Mouse (Mus musculus) midbrain, embryonic 15.5 days (tissue): ENCODE data around the gene Dmap1. TPM values are rescaled to one million over a fixed set of nuclear protein-coding genes. Genes with fewer than 3 reads are reported as not detected.
A peak's percentile ranks its signal among the peaks of the same experiment; 100 is the strongest.

Source experiments
- ATAC-seq: fragments of 200-750 bp; cut with Nextera tagmentation; replicated peaks from 2 replicates; pipeline ENCODE4 v1.8.0; 2017; ENCODE audit warnings: moderate TSS enrichment
- H3K27ac ChIP-seq: fragments of 300-500 bp; sonication (generic); 2 replicates; pipeline ENCODE4 v1.5.1; 2015; ENCODE audit warnings: mild to moderate bottlenecking, inconsistent platforms
- H3K27me3 ChIP-seq: fragments of 300-500 bp; sonication (generic); replicated peaks from 2 replicates; pipeline ENCODE4 v1.6.1; 2015; ENCODE audit warnings: inconsistent platforms
- H3K36me3 ChIP-seq: fragments of 300-500 bp; sonication (generic); replicated peaks from 2 replicates; pipeline ENCODE4 v1.6.1; 2015; ENCODE audit warnings: inconsistent platforms
- H3K4me1 ChIP-seq: fragments of 300-500 bp; sonication (generic); 2 replicates; pipeline ENCODE4 v1.6.1; 2015; ENCODE audit warnings: inconsistent platforms
- H3K4me2 ChIP-seq: fragments of 300-500 bp; sonication (generic); 2 replicates; pipeline ENCODE4 v1.6.1; 2015; ENCODE audit warnings: inconsistent platforms, mild to moderate bottlenecking, moderate library complexity
- H3K4me3 ChIP-seq: fragments of 300-500 bp; sonication (generic); 2 replicates; pipeline ENCODE4 v1.5.1; 2015; ENCODE audit warnings: mild to moderate bottlenecking, inconsistent platforms
- H3K9ac ChIP-seq: fragments of 300-500 bp; sonication (generic); 2 replicates; pipeline ENCODE4 v1.6.1; 2015; ENCODE audit warnings: mild to moderate bottlenecking, inconsistent platforms
- H3K9me3 ChIP-seq: fragments of 300-500 bp; sonication (generic); 2 replicates; pipeline ENCODE4 v1.6.1; 2016; ENCODE audit warnings: inconsistent platforms
- WGBS: fragments of 180-500 bp; shearing (Covaris S2); methylation state at CpG from one replicate; pipeline ENCODE4 v1.1.7; 2015; ENCODE audit warnings: mixed read lengths; 5-methylcytosine and 5-hydroxymethylcytosine counted together
- polyA plus RNA-seq: library from polyadenylated mRNA; unstranded; fragments of >200 nt; fragmentation: Nextera tagmentation; extraction: Ambion mirVana; gene quantifications from 2 replicates; pipeline ENCODE4 v1.2.1, GENCODE M21; 2015

Dmap1 gene
- polyA plus RNA-seq, 1 experiment from 2014 or later, result 84.8 TPM

GRCm38 (mm10) chr4:117634642-117635041 is 47.4 kb downstream of the Dmap1 start:
- WGBS, result 91% methylated on average over 7 of the region's 7 CpGs
- H3K27ac ChIP-seq, result no peak overlapping the region
- ATAC-seq, result no peak
- H3K4me3 ChIP-seq, result no peak overlapping the region
- no peak overlapping the region for H3K4me2 ChIP-seq
- H3K9me3 ChIP-seq, result no peaks in the 10 kb centered on the region
- peaks cover 27% of the 10 kb centered on the region for H3K4me1 ChIP-seq
- H3K36me3 ChIP-seq, result no peaks in the 10 kb centered on the region
- no peaks in the 10 kb centered on the region for H3K27me3 ChIP-seq
- no peak overlapping the region for H3K9ac ChIP-seq

DNA sequence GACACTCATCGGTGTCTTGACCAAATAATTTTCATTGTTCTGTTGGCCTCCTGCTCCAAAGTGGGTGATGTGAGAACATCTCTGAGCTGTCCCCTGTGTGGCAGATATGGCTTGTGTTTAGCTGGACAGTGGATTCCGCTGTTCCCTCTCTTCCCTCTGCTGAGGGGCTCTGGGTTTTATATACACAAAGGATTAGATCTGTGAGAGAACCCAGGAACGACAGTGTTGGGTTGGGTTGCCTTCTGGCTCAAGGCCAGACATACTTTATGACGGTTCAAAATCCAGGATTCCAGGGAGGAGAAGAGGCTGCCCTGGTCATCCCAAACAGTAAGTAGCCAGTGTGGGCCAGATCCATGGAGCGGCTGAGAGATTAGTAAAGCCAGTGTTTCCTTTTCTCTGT is 48.5 kb downstream of the Dmap1 start:
- no peaks in the 10 kb centered on the region for H3K36me3 ChIP-seq
- no peaks in the 10 kb centered on the region for H3K27me3 ChIP-seq
- WGBS, result 67% methylated on average over 5 of the region's 5 CpGs
- H3K4me1 ChIP-seq, result peaks cover 27% of the 10 kb centered on the region
- no peak for ATAC-seq
- no peaks in the 10 kb centered on the region for H3K9me3 ChIP-seq
- H3K4me2 ChIP-seq, result no peak overlapping the region
- H3K4me3 ChIP-seq, result no peak overlapping the region
- H3K9ac ChIP-seq, result no peak overlapping the region
- no peak overlapping the region for H3K27ac ChIP-seq

DNA sequence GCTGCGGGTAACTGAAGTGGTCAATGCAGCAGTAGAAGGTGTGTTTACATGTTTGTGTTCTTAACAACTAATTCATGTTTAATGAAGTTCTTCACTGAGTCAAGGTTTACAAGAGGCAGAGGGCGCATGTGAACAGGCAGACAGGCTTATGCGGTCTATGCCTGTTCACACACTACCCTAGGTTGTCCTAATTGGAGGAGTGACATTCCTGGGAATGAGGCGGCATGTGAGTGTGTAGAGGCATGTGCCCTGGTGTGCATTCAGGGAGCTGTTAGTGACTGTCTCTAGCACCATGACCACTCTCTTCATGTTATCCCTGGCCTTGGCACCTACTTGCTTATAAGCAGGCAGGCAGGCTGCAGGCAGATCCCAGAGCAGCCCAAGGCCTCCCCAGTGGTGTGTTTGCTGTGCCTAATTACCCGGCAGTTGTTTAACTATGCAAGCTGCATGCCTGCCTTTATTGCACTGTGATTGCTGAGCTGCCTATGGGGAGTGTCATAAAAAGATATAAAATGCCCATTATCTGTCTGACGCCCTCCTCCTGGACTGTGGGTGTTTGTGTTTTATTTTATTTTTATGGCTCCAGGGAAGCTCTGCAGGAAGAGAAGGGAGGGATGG is 51.9 kb downstream of the Dmap1 start:
- Histone ChIP-seq H3K4me1 (peaks cover 8% of the 10 kb centered on the region), H3K27me3 (no peaks in the 10 kb centered on the region), H3K36me3 (no peaks in the 10 kb centered on the region), H3K27ac (peak overlapping the region; percentile 8; the same call in 1 of the 2 replicates), H3K9me3 (no peaks in the 10 kb centered on the region), H3K4me3 (no peak overlapping the region), H3K9ac (no peak overlapping the region), H3K4me2 (no peak overlapping the region)
- peak; percentile 70 for ATAC-seq
- 70% methylated on average over 6 of the region's 6 CpGs for WGBS

DNA sequence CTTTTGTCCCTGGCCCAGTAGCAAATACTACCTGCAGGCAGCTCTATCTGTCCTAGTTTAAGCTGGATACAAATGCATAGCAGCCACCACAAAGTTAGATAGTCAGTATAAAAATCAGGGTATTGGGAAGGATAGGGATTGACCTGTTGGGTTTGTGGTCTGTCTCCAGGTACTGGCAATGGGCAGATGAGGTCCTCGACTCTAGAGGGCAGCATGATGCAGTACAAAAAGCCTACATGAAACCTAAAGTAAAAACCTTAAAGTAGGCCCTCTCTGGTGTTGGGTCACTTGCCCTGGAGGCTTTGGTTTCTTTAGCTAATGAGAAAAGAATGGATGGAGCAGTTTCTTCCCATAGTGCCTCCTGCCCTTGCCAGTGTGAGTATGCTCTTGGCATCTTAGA is 53.6 kb downstream of the Dmap1 start:
- H3K9me3 ChIP-seq, result no peaks in the 10 kb centered on the region
- H3K27me3 ChIP-seq, result no peaks in the 10 kb centered on the region
- no peak for ATAC-seq
- no peak overlapping the region for H3K27ac ChIP-seq
- peaks cover 8% of the 10 kb centered on the region for H3K4me1 ChIP-seq
- no peak overlapping the region for H3K4me3 ChIP-seq
- H3K36me3 ChIP-seq, result no peaks in the 10 kb centered on the region
- no peak overlapping the region for H3K4me2 ChIP-seq
- 54% methylated on average over 1 of the region's 1 CpGs for WGBS
- H3K9ac ChIP-seq, result no peak overlapping the region

Other genes with a start within 250 kb of the Dmap1 start
- 136 and 140 TPM in 2 replicates for gene Rnf220, start 185.2 kb downstream of the Dmap1 start, polyA plus RNA-seq
- 279 and 283 TPM in 2 replicates for gene Eri3, start 131.9 kb downstream of the Dmap1 start, polyA plus RNA-seq
- gene Gm12845, start 42.1 kb upstream of the Dmap1 start, polyA plus RNA-seq, result not detected in 2 replicates
- gene Klf17, start 83.4 kb upstream of the Dmap1 start, polyA plus RNA-seq, result not detected in 2 replicates
- gene Slc6a9, start 152.2 kb upstream of the Dmap1 start, polyA plus RNA-seq, result 32.3 and 33.0 TPM in 2 replicates
- gene Ccdc24, start 190.3 kb upstream of the Dmap1 start, polyA plus RNA-seq, result 2.7 and 3.2 TPM in 2 replicates
- 65.4 and 67.7 TPM in 2 replicates for gene B4galt2, start 201.2 kb upstream of the Dmap1 start, polyA plus RNA-seq
- 617 and 618 TPM in 2 replicates for gene Atp6v0b, start 205.1 kb upstream of the Dmap1 start, polyA plus RNA-seq
- 24.0 and 25.5 TPM in 2 replicates for gene Dph2, start 209.8 kb upstream of the Dmap1 start, polyA plus RNA-seq
- 76.5 and 77.1 TPM in 2 replicates for gene Ipo13, start 232.7 kb upstream of the Dmap1 start, polyA plus RNA-seq
- gene Artn, start 247.5 kb upstream of the Dmap1 start, polyA plus RNA-seq, result 0.45 and 0.96 TPM in 2 replicates